Mouse (Mus musculus) testis, adult 2 months (tissue): ENCODE data around the gene Fto.

Experiments used
- CTCF ChIP-seq: fragments of 200-500 bp; IDR thresholded peaks from 2 replicates; pipeline ENCODE4 v1.5.1; 2012; ENCODE audit warnings: low read depth, mild to moderate bottlenecking, inconsistent platforms, low read length, moderate library complexity; ENCODE audit not compliant: control insufficient read depth, insufficient read depth, insufficient replicate concordance
- POLR2A ChIP-seq: fragments of 200-500 bp; IDR thresholded peaks from 2 replicates; pipeline ENCODE4 v1.6.1; 2012; ENCODE audit warnings: low read depth, mild to moderate bottlenecking, inconsistent platforms, low read length, moderate library complexity; ENCODE audit not compliant: control insufficient read depth

GRCm38 (mm10) chr8:91576918-91577241 is 263.6 kb downstream of the Fto start:
- no peak for TF ChIP-seq CTCF
- TF ChIP-seq POLR2A, result no peak
